Mouse (Mus musculus): ENCODE results near the gene Il31.

GRCm38 (mm10) chr5:123487659-123488395, 1.5 kb downstream of the Il31 start:
- TF ChIP-seq CTCF (IDR thresholded peaks at IDR 0.05) (no peak), EP300 (IDR thresholded peaks at IDR 0.05) (no peak)
